Mouse (Mus musculus) hindbrain, postnatal 0 days (tissue): ENCODE results near the gene Hmga2. TPM values are rescaled to one million over a fixed set of nuclear protein-coding genes. Genes with fewer than 3 reads are reported as not detected.

Experiments
- ATAC-seq: fragments of 200-750 bp; cut with Nextera tagmentation; 2 replicates; pipeline ENCODE4 v1.8.0; 2017; ENCODE audit warnings: mild to moderate bottlenecking, moderate TSS enrichment, moderate library complexity
- DNase-seq: peaks from one replicate; pipeline ENCODE4 v3.0.0-alpha.2; 2015; ENCODE audit warnings: low spot score
- H3K27ac ChIP-seq: fragments of 300-500 bp; sonication (generic); 2 replicates; pipeline ENCODE4 v1.5.1; 2014; ENCODE audit warnings: mild to moderate bottlenecking
- H3K27me3 ChIP-seq: fragments of 300-500 bp; sonication (generic); 2 replicates; pipeline ENCODE4 v1.6.1; 2014; ENCODE audit warnings: low read length, mixed read lengths; ENCODE audit not compliant: insufficient read depth
- H3K36me3 ChIP-seq: fragments of 300-500 bp; sonication (generic); 2 replicates; pipeline ENCODE4 v1.6.1; 2014; ENCODE audit warnings: low read length, mixed read lengths; ENCODE audit not compliant: insufficient read depth
- H3K4me1 ChIP-seq: fragments of 300-500 bp; sonication (generic); 2 replicates; pipeline ENCODE4 v1.6.1; 2014; ENCODE audit warnings: antibody characterized with exemption, low read length, mixed read lengths; ENCODE audit not compliant: insufficient read depth
- H3K4me2 ChIP-seq: fragments of 300-500 bp; sonication (generic); 2 replicates; pipeline ENCODE4 v1.6.1; 2014; ENCODE audit warnings: low read depth, mild to moderate bottlenecking, low read length, moderate library complexity, mixed read lengths
- H3K4me3 ChIP-seq: fragments of 300-500 bp; sonication (generic); 2 replicates; pipeline ENCODE4 v1.5.1; 2014; ENCODE audit warnings: low read length
- H3K9ac ChIP-seq: fragments of 300-500 bp; sonication (generic); replicated peaks from 2 replicates; pipeline ENCODE4 v1.6.1; 2014; ENCODE audit warnings: mild to moderate bottlenecking, low read length, moderate library complexity, mixed read lengths
- H3K9me3 ChIP-seq: fragments of 300-500 bp; sonication (generic); 2 replicates; pipeline ENCODE4 v1.6.1; 2016; ENCODE audit warnings: low read length, mixed read lengths
- CTCF ChIP-seq: IDR thresholded peaks from 2 replicates; pipeline ENCODE4 v1.5.1; 2016; ENCODE audit warnings: antibody characterized with exemption, control low read depth, low read depth
- WGBS: fragments of 180-500 bp; shearing (Covaris S2); extraction: QIAGEN DNeasy Blood & Tissue Kit; methylation state at CpG from one replicate; pipeline ENCODE4 v1.1.7; 2014; 5-methylcytosine and 5-hydroxymethylcytosine counted together
- polyA plus RNA-seq: library from polyadenylated mRNA; unstranded; fragments of >200 nt; fragmentation: Nextera tagmentation; extraction: Ambion mirVana; gene quantifications from 2 replicates; pipeline ENCODE4 v1.2.1, GENCODE M21; 2015
- total RNA-seq: library from RNA; depleted of rRNA; stranded (reverse); fragments of >200 nt; gene quantifications from 2 replicates; pipeline ENCODE4 v1.2.3, GENCODE M21; 2014

Hmga2 gene
- total and polyA plus RNA-seq, 2 experiments from 2014 or later: 0.98 to 1.2 TPM

GRCm38 (mm10) chr10:120430422-120430821 lies 45.8 kb downstream of the Hmga2 start:
- Histone ChIP-seq H3K27me3 (no peaks in the 10 kb centered on the region), H3K4me3 (no peak overlapping the region), H3K4me2 (no peak overlapping the region), H3K27ac (no peak overlapping the region), H3K36me3 (no peaks in the 10 kb centered on the region), H3K4me1 (0 out of 2 replicates have a peak, but pooled peaks cover 8% of the 10 kb centered on the region), H3K9ac (no peak overlapping the region), H3K9me3 (no peaks in the 10 kb centered on the region)
- DNase-seq (no peak), ATAC-seq (no peak)
- 73% methylated on average over 7 of the region's 7 CpGs for WGBS
- TF ChIP-seq CTCF: no peak

DNA sequence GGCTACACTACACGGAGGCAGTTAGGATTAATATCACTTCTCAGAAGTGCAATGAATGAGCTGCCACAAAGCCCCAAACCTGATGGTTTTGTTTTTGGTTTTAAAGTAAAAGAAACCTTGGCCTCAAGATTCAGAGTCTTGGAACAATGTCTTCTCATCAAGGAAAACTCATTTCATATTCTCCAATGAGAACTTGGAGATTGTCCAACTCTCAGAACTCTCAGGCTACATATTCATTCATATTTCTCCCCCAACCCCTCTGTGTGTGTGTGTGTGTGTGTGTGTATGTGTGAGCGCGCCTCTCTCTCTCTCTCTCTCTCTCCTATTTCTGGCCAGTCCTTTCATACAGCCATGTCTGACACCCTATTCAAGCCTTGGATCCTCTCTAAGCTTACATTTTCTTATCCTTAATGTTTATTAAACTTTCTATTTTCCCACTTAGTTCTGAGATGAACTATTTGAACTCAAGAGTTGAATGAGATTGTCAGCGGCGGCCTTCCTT lies 46.5 kb downstream of the Hmga2 start:
- TF ChIP-seq CTCF: no peak
- 0 out of 2 replicates have a peak, but pooled peaks cover 8% of the 10 kb centered on the region for H3K4me1 ChIP-seq
- no peaks in the 10 kb centered on the region for H3K27me3 ChIP-seq
- no peak for DNase-seq
- 81% methylated on average over 5 of the region's 5 CpGs for WGBS
- H3K36me3 ChIP-seq: no peaks in the 10 kb centered on the region
- H3K9me3 ChIP-seq: no peaks in the 10 kb centered on the region
- no peak for ATAC-seq
- H3K4me2 ChIP-seq: no peak overlapping the region
- H3K4me3 ChIP-seq: no peak overlapping the region
- H3K9ac ChIP-seq: no peak overlapping the region
- no peak overlapping the region for H3K27ac ChIP-seq

GRCm38 (mm10) chr10:120429199-120429551 lies 47.1 kb downstream of the Hmga2 start:
- Histone ChIP-seq H3K4me2 (no peak overlapping the region), H3K36me3 (no peaks in the 10 kb centered on the region), H3K4me1 (0 out of 2 replicates have a peak, but pooled peaks cover 8% of the 10 kb centered on the region), H3K9ac (no peak overlapping the region), H3K4me3 (no peak overlapping the region), H3K27ac (peak overlapping the region; percentile 71; the same call in 1 of the 2 replicates), H3K27me3 (no peaks in the 10 kb centered on the region), H3K9me3 (no peaks in the 10 kb centered on the region)
- DNase-seq (no peak), ATAC-seq (no peak)
- 62% methylated on average over 10 of the region's 10 CpGs for WGBS
- no peak for TF ChIP-seq CTCF

DNA sequence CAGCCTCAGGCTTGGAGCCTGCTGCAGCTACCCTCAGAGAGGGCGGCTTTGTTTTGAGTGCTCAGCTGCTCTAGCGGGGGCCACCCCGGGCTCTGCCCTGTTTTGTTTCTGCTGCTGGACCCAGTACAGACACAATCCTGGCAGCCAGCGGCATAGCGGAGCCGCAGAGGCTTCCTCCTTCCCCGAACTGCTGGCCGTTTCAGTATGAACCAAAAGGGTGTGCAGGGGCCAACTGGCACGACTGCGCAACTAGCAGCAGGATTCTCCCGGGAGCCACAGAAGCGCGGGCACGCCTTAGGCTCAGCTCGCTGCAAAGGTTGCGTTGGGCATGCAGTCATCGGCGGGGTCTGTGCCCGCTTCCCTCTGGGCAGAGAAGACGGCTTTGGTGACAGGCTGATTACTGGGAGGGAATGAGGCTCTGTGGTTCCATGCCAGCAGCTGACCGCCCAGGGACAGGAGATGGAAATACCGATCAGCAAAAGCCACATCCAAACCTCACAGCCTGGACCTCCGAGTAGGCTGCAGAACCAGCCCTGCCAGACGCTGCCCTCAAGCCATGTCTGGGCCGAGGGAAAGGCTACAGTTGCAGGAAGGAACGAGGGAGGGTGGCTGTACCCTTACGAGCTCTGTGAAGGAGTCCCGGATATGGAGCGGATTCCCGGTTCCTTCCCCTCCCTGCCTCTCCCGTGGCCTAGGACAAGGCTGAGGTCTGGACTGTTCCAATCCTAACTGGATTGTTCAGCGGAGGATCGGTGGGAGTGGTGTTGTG lies 47.7 kb downstream of the Hmga2 start:
- DNase-seq: peak; percentile 84

GRCm38 (mm10) chr10:120426086-120426610 lies 50.1 kb downstream of the Hmga2 start:
- Histone ChIP-seq H3K27me3 (no peaks in the 10 kb centered on the region), H3K4me2 (no peak overlapping the region), H3K36me3 (no peaks in the 10 kb centered on the region), H3K4me3 (no peak overlapping the region), H3K9ac (no peak overlapping the region), H3K9me3 (no peaks in the 10 kb centered on the region), H3K27ac (no peak overlapping the region), H3K4me1 (peaks cover 15% of the 10 kb centered on the region; the same call in 1 of the 2 replicates)
- no peak for TF ChIP-seq CTCF
- WGBS: 51% methylated on average over 14 of the region's 14 CpGs
- peak; percentile 59 for DNase-seq
- no peak for ATAC-seq

More for the DNA sequence above, 47.7 kb downstream of the Hmga2 start:
- no peaks in the 10 kb centered on the region for H3K9me3 ChIP-seq
- 37% methylated on average over 33 of the region's 33 CpGs for WGBS
- 0 out of 2 replicates have a peak overlapping the region, but pooled peaks have one; percentile 13 for H3K9ac ChIP-seq
- H3K4me3 ChIP-seq: peak overlapping the region; percentile 12
- peak overlapping the region; percentile 71; the same call in 1 of the 2 replicates for H3K27ac ChIP-seq
- TF ChIP-seq CTCF: no peak
- no peaks in the 10 kb centered on the region for H3K27me3 ChIP-seq
- H3K4me1 ChIP-seq: 0 out of 2 replicates have a peak, but pooled peaks cover 8% of the 10 kb centered on the region
- peak; percentile 90 for ATAC-seq
- H3K4me2 ChIP-seq: peak overlapping the region; percentile 55
- H3K36me3 ChIP-seq: no peaks in the 10 kb centered on the region

DNA sequence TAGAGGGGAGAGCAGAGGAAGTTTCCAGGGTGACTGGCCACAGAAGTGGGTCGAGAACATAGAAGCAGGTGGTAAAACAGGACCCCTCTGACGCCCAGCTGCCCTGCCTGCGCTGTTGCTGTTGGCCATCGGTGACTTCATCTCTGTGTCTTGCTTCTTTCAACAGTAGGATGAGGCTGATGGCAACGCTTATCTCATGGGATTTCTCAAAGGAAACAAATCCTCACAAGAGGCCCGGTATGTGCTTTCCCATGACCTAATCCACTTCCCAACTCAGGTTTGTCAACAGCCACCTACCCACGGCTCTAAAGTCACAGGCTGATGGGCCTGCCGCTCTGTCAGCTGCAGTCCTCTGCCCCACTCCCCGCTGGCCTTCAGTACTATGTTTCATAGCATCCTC lies 52.3 kb downstream of the Hmga2 start:
- ATAC-seq (no peak), DNase-seq (no peak)
- peaks cover 10% of the 10 kb centered on the region; the same call in 1 of the 2 replicates for H3K4me1 ChIP-seq
- no peak overlapping the region for H3K27ac ChIP-seq
- no peak overlapping the region for H3K4me3 ChIP-seq
- no peaks in the 10 kb centered on the region for H3K36me3 ChIP-seq
- no peaks in the 10 kb centered on the region for H3K9me3 ChIP-seq
- no peak overlapping the region for H3K4me2 ChIP-seq
- no peak for TF ChIP-seq CTCF
- H3K27me3 ChIP-seq: no peaks in the 10 kb centered on the region
- 79% methylated on average over 9 of the region's 9 CpGs for WGBS
- H3K9ac ChIP-seq: no peak overlapping the region
